Mouse (Mus musculus): Measurements from ENCODE around the gene Chst3. TPM values are rescaled to one million over a fixed set of nuclear protein-coding genes. Genes with fewer than 3 reads are reported as not detected.
"Not testable (repeated sequence)": the region's sequence is repeated elsewhere in the genome, so short reads cannot be mapped to it uniquely, and the experiment has no call there.

The Chst3 gene
- polyA plus RNA-seq, 1 experiment from 2014 or later: 0.72 TPM

GRCm38 (mm10) chr10:60252187-60252586, 33.1 kb upstream of the Chst3 start:
- peaks cover 4% of the 10 kb centered on the region; the same call in 1 of the 2 replicates for H3K4me1 ChIP-seq (replicated peaks)
- H3K4me3 ChIP-seq: no peak overlapping the region
- H3K36me3 ChIP-seq: no peaks in the 10 kb centered on the region
- H3K27ac ChIP-seq (ENCODE audit: poor library complexity, severe bottlenecking): no peak overlapping the region
- no peak overlapping the region for H3K9ac ChIP-seq
- no peaks in the 10 kb centered on the region for H3K9me3 ChIP-seq (replicated peaks)
- H3K4me2 ChIP-seq: no peak overlapping the region
- WGBS: 76% methylated on average over 4 of the region's 4 CpGs
- ATAC-seq (ENCODE audit: insufficient number of reproducible peaks, low FRiP score): no peak
- H3K27me3 ChIP-seq (replicated peaks): no peaks in the 10 kb centered on the region

DNA sequence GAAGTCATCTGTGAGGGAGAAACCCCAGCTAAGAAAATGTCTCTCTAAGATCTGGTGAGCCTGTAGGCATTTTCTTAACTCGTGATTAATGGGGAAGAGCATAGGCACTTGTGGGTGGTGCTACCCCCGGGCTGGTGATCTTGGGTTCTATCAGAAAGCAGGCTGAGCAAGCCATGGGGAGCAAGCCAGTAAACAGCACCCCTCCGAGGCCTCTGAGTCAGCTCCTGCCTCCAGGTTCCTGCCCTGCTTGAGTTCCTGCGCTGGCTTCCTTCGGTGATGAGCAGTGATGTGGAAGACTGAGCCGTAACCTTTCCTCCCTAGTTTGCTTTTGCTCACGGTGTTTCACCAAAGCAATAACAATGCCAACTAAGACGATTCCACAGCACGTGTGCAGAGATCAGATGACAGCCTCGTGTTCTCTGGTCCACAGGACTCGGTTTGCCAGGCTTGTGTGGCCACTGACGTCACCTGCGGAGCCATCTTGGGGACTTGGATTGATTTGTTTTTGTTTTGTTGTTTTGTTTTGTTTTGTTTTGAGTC, 31.4 kb upstream of the Chst3 start:
- Histone ChIP-seq H3K4me2 (no peak overlapping the region), H3K9ac (no peak overlapping the region), H3K4me3 (no peak overlapping the region), H3K27me3 (replicated peaks) (no peaks in the 10 kb centered on the region), H3K27ac (ENCODE audit: poor library complexity, severe bottlenecking) (no peak overlapping the region), H3K4me1 (replicated peaks) (no peaks in the 10 kb centered on the region), H3K9me3 (replicated peaks) (no peaks in the 10 kb centered on the region), H3K36me3 (no peaks in the 10 kb centered on the region)
- ATAC-seq (ENCODE audit: insufficient number of reproducible peaks, low FRiP score): no peak
- 82% methylated on average over 13 of the region's 13 CpGs for WGBS

GRCm38 (mm10) chr10:60248345-60248744, 29.3 kb upstream of the Chst3 start:
- H3K4me2 ChIP-seq; ATAC-seq (ENCODE audit: insufficient number of reproducible peaks, low FRiP score): not testable (repeated sequence)
- 82% methylated on average over 3 of the region's 3 CpGs for WGBS

DNA sequence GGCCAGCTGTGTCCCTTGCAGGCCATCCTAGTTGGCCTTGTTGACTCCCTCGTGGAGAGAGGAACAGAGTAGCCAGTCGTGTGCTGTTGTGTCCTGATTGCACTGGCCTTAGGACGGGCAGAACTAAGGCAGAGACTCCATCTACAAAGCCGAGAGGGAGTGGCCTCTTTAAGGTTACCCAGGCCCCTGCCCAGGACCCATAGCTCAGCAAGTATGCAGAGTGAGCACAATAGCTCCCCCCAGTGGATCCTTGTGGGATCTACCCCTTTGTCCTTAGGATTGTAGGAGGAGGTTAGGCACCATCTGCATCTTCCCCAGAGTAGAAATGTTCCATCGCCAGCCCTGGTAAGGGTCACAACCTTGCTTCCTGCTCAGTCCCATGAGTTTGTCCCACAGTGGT, 27.5 kb upstream of the Chst3 start:
- 0 out of 2 replicates have a peak, but pooled peaks have one; percentile 51 for ATAC-seq (ENCODE audit: insufficient number of reproducible peaks, low FRiP score)
- no peak overlapping the region for H3K9ac ChIP-seq
- no peak overlapping the region for H3K27ac ChIP-seq (ENCODE audit: poor library complexity, severe bottlenecking)
- H3K4me3 ChIP-seq: no peak overlapping the region
- 38% methylated on average over 5 of the region's 5 CpGs for WGBS
- H3K4me1 ChIP-seq (replicated peaks): no peaks in the 10 kb centered on the region
- H3K27me3 ChIP-seq (replicated peaks): no peaks in the 10 kb centered on the region
- no peaks in the 10 kb centered on the region for H3K36me3 ChIP-seq
- no peak overlapping the region for H3K4me2 ChIP-seq
- peaks cover 7% of the 10 kb centered on the region; the same call in 1 of the 2 replicates for H3K9me3 ChIP-seq (replicated peaks)

More at GRCm38 (mm10) chr10:60248345-60248744, 29.3 kb upstream of the Chst3 start:
- H3K9ac ChIP-seq; H3K9me3 ChIP-seq (replicated peaks); H3K36me3 ChIP-seq; H3K27ac ChIP-seq (ENCODE audit: poor library complexity, severe bottlenecking); H3K4me1 ChIP-seq (replicated peaks); H3K27me3 ChIP-seq (replicated peaks); H3K4me3 ChIP-seq: not testable (repeated sequence)

GRCm38 (mm10) chr10:60245635-60246034, 26.6 kb upstream of the Chst3 start:
- no peaks in the 10 kb centered on the region for H3K4me1 ChIP-seq (replicated peaks)

DNA sequence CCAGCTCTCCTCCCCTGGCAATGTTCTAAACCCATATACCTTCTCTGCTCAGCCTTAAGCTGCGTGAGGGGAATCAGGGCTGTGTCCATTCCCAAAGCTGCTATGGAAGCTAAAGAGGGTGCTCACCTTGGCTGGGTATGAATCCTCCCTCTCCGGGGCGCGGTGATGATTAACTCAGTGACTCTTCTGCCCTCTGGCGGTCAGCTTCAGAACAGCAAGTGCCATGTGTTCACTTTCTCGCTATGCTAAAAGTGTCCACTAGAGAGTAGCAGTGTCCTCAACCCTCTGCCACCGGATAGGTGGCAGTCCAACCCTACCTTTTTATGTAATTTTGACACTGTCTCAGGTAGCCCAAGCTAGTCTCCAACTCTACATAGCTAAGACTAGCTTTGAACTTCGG, 26.0 kb upstream of the Chst3 start:
- Histone ChIP-seq H3K4me1 (replicated peaks) (no peaks in the 10 kb centered on the region), H3K9ac (no peak overlapping the region), H3K36me3 (no peaks in the 10 kb centered on the region), H3K9me3 (replicated peaks) (peaks cover 11% of the 10 kb centered on the region), H3K4me3 (no peak overlapping the region), H3K27me3 (replicated peaks) (no peaks in the 10 kb centered on the region), H3K27ac (ENCODE audit: poor library complexity, severe bottlenecking) (no peak overlapping the region), H3K4me2 (no peak overlapping the region)
- WGBS: 4% methylated on average over 8 of the region's 8 CpGs
- peak; percentile 55; the same call in 1 of the 2 replicates for ATAC-seq (ENCODE audit: insufficient number of reproducible peaks, low FRiP score)

More at GRCm38 (mm10) chr10:60245635-60246034, 26.6 kb upstream of the Chst3 start:
- peaks cover 7% of the 10 kb centered on the region; the same call in 1 of the 2 replicates for H3K9me3 ChIP-seq (replicated peaks)
- 76% methylated on average over 7 of the region's 7 CpGs for WGBS
- no peak overlapping the region for H3K27ac ChIP-seq (ENCODE audit: poor library complexity, severe bottlenecking)
- H3K4me3 ChIP-seq: no peak overlapping the region
- no peak overlapping the region for H3K4me2 ChIP-seq
- H3K9ac ChIP-seq: no peak overlapping the region
- ATAC-seq (ENCODE audit: insufficient number of reproducible peaks, low FRiP score): no peak
- no peaks in the 10 kb centered on the region for H3K36me3 ChIP-seq
- H3K27me3 ChIP-seq (replicated peaks): no peaks in the 10 kb centered on the region

- WGBS: 47% methylated on average over 5 of the region's 5 CpGs
- no peaks in the 10 kb centered on the region for H3K4me1 ChIP-seq (replicated peaks)
- no peak overlapping the region for H3K4me2 ChIP-seq
- no peak overlapping the region for H3K27ac ChIP-seq (ENCODE audit: poor library complexity, severe bottlenecking)
- no peaks in the 10 kb centered on the region for H3K27me3 ChIP-seq (replicated peaks)
- peaks cover 11% of the 10 kb centered on the region for H3K9me3 ChIP-seq (replicated peaks)
- H3K9ac ChIP-seq: no peak overlapping the region
- H3K4me3 ChIP-seq: no peak overlapping the region
- H3K36me3 ChIP-seq: no peaks in the 10 kb centered on the region
- no peak for ATAC-seq (ENCODE audit: insufficient number of reproducible peaks, low FRiP score)
Measured at GRCm38 (mm10) chr10:60243941-60244340, 24.9 kb upstream of the Chst3 start.

DNA sequence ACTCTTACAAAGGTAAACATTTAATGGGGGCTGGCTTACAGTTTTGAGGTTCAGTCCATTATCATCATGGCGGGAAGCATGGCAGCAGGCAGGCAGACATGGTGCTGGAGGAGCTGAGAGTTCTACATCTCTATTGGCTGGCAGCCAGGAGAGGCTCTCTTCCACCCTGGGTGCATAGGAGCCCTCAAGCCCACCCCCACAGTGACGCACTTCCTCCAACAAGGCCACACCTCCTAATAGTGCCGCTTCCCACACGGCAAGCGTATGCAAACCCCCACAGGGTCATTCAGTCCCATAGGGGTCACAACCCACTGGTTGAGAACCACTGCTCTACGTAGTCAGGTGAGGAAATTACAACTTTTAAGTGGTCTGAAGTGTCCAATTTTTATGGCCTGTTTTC, 21.4 kb upstream of the Chst3 start:
- ATAC-seq (ENCODE audit: insufficient number of reproducible peaks, low FRiP score): no peak
- no peak overlapping the region for H3K4me2 ChIP-seq
- no peak overlapping the region for H3K4me3 ChIP-seq
- no peaks in the 10 kb centered on the region for H3K36me3 ChIP-seq
- peaks cover 11% of the 10 kb centered on the region for H3K9me3 ChIP-seq (replicated peaks)
- no peak overlapping the region for H3K9ac ChIP-seq
- 80% methylated on average over 6 of the region's 6 CpGs for WGBS
- no peaks in the 10 kb centered on the region for H3K4me1 ChIP-seq (replicated peaks)
- 0 out of 2 replicates have a peak, but pooled peaks cover 3% of the 10 kb centered on the region for H3K27me3 ChIP-seq (replicated peaks)
- no peak overlapping the region for H3K27ac ChIP-seq (ENCODE audit: poor library complexity, severe bottlenecking)

GRCm38 (mm10) chr10:60237475-60238154, 18.6 kb upstream of the Chst3 start:
- no peak overlapping the region for H3K4me3 ChIP-seq
- WGBS: 63% methylated on average over 10 of the region's 10 CpGs
- ATAC-seq (ENCODE audit: insufficient number of reproducible peaks, low FRiP score): no peak

DNA sequence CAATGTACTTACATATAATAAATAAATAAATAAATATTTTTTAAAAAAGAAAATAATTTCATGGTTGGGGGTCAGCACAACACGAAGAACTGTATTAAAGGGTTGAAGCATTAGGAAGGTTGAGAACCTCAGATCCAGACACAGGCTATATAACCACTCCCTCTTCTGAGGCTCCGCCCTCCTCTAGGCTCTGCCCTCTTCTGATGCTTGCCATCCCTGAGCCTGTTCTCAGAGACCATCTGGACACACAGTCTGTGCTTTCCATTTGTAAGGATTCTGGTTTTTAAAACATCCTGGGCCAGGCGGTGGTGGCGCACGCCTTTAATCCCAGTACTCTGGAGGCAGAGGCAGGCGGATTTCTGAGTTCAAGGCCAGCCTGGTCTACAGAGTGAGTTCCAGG, 16.8 kb upstream of the Chst3 start:
- not testable (repeated sequence) for H3K4me2 ChIP-seq; H3K4me1 ChIP-seq (replicated peaks); H3K27ac ChIP-seq (ENCODE audit: poor library complexity, severe bottlenecking); H3K4me3 ChIP-seq; ATAC-seq (ENCODE audit: insufficient number of reproducible peaks, low FRiP score); H3K9me3 ChIP-seq (replicated peaks); H3K36me3 ChIP-seq; H3K9ac ChIP-seq
- 0 out of 2 replicates have a peak, but pooled peaks cover 12% of the 10 kb centered on the region for H3K27me3 ChIP-seq (replicated peaks)
- 88% methylated on average over 6 of the region's 6 CpGs for WGBS

More at GRCm38 (mm10) chr10:60237475-60238154, 18.6 kb upstream of the Chst3 start:
- no peak overlapping the region for H3K4me2 ChIP-seq
- 0 out of 2 replicates have a peak, but pooled peaks cover 7% of the 10 kb centered on the region for H3K27me3 ChIP-seq (replicated peaks)
- no peak overlapping the region for H3K9ac ChIP-seq
- peaks cover 4% of the 10 kb centered on the region for H3K9me3 ChIP-seq (replicated peaks)
- H3K27ac ChIP-seq (ENCODE audit: poor library complexity, severe bottlenecking): no peak overlapping the region
- no peaks in the 10 kb centered on the region for H3K36me3 ChIP-seq
- H3K4me1 ChIP-seq (replicated peaks): no peaks in the 10 kb centered on the region

DNA sequence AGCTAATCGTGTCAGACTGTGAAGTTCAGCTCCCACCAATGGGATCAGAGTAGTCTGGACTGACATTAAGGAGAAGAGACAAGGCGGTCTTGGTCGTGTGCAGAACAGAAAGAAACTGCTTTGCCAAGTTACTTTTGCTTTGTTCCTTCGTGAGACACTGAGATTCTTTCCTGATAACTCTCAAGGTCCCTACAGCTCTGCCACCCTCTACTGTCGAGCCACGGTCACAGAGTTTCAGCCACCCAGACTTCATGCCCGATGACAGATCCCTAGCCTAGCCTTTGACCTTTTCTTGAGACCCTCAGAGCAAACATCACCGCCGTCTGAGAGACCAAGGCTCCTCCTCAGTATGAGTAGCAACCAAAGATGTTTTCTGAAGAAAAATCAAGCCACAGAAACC, 14.9 kb upstream of the Chst3 start:
- Histone ChIP-seq H3K27ac (ENCODE audit: poor library complexity, severe bottlenecking) (no peak overlapping the region), H3K9me3 (replicated peaks) (no peaks in the 10 kb centered on the region), H3K4me3 (no peak overlapping the region), H3K36me3 (no peaks in the 10 kb centered on the region), H3K4me2 (no peak overlapping the region), H3K4me1 (replicated peaks) (no peaks in the 10 kb centered on the region), H3K27me3 (replicated peaks) (peaks cover 12% of the 10 kb centered on the region; the same call in 1 of the 2 replicates), H3K9ac (no peak overlapping the region)
- no peak for ATAC-seq (ENCODE audit: insufficient number of reproducible peaks, low FRiP score)
- WGBS: 70% methylated on average over 9 of the region's 9 CpGs
